Mouse (Mus musculus) thymus, adult 18-20 months (tissue): ENCODE measurements around the gene Hax1.

ENCODE experiments used
- DNase-seq, 2 experiments: peaks; one replicate each; pipeline ENCODE4 v3.0.0; 2022; ENCODE audit warnings: mixed read lengths in 2 of 2

Hax1 gene

GRCm38 (mm10) chr3:89961436-89961835 is 37.1 kb downstream of the Hax1 start:
- DNase-seq, result peak in 1 of 2 experiments; percentile 17

DNA sequence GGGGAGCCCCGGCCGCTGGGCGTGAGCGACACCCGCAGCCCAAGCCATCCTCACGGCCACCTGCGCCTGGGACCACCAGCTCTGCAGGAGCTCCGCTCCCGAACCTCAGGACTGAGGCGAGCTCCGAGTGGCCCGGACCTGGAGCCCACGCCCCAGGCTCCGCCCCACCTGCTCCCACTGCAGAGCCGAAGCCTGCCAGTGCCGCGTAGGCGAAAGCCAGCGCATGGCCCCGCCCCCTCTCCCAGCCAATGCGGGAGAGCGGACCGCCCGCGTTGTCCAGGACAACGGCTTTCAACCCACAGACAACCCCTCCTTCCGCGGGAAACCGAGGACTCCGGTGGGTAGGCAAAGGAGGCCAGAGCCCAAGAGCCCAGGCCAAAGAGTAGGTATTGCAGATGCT is 38.1 kb downstream of the Hax1 start:
- peak; percentile 81 to 86 for DNase-seq

GRCm38 (mm10) chr3:89959435-89959834 is 39.1 kb downstream of the Hax1 start:
- no peak for DNase-seq

GRCm38 (mm10) chr3:89957880-89958279 is 40.7 kb downstream of the Hax1 start:
- DNase-seq, result no peak

- DNase-seq, result no peak
Observed at GRCm38 (mm10) chr3:89956177-89956971, 42.2 kb downstream of the Hax1 start.

- DNase-seq, result peak; percentile 46 to 64
Observed at GRCm38 (mm10) chr3:89953420-89953819, 45.2 kb downstream of the Hax1 start.

DNA sequence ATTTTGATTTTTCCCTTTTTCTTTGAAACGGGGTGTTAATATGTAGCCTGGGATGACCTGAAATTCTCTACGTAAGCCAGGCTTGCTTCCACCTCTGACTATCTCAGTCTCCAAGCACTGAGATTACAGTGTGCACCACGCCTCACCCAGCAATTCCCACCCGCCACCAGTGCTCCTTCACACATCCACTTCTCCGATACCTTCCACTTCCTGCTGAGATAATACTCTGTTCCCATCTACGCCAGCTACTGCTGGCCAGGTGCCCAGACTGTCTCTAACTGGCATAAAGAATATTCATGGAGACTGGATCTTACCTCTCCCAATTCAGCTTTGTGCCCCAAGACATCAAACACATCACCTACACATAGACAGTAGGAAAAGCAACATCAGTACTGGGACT is 49.9 kb downstream of the Hax1 start:
- no peak for DNase-seq

- no peak for DNase-seq
Observed at GRCm38 (mm10) chr3:89948021-89948420, 50.6 kb downstream of the Hax1 start.
